Mouse (Mus musculus): ENCODE data around the gene Tdp2. TPM values are rescaled to one million over a fixed set of nuclear protein-coding genes. Genes with fewer than 3 reads are reported as not detected.

Tdp2 gene
- 66.0 TPM for polyA plus RNA-seq (2017; shearing (Covaris generic))

GRCm38 (mm10) chr13:24831353-24832130 is at the start of gene Tdp2, which contains the start of gene Acot13:
Gene Tdp2 (plus strand): TSS chr13:24831679.
Gene Acot13 (minus strand): TSS chr13:24831540.

GRCm38 (mm10) chr13:24801308-24801921 is 30.1 kb upstream of the Tdp2 start, which contains the start of gene BC005537:
Gene BC005537 (plus strand): TSS chr13:24801657.

GRCm38 (mm10) chr13:24844983-24845955 is 13.8 kb downstream of the Tdp2 start, which contains the start of gene D130043K22Rik:
Gene D130043K22Rik (plus strand): TSS chr13:24845135.

Other genes with a start within 250 kb of the Tdp2 start
- gene Ripor2, start 249.5 kb upstream of the Tdp2 start, polyA plus RNA-seq (2017; shearing (Covaris generic)): 367 TPM
- gene Armh2, start 90.4 kb upstream of the Tdp2 start, polyA plus RNA-seq (2017; shearing (Covaris generic)): 0.20 TPM
- gene Gmnn, start 69.8 kb upstream of the Tdp2 start, polyA plus RNA-seq (2017; shearing (Covaris generic)): 24.2 TPM
- 20.0 TPM for gene BC005537, start 30.0 kb upstream of the Tdp2 start, polyA plus RNA-seq (2017; shearing (Covaris generic))
- 76.9 TPM for gene Acot13, start 139 bp upstream of the Tdp2 start, polyA plus RNA-seq (2017; shearing (Covaris generic))
- 0.89 TPM for gene D130043K22Rik, start 13.5 kb downstream of the Tdp2 start, polyA plus RNA-seq (2017; shearing (Covaris generic))
- gene Aldh5a1, start 106.0 kb downstream of the Tdp2 start, polyA plus RNA-seq (2017; shearing (Covaris generic)): 0.93 TPM
- 2.9 TPM for gene Gpld1, start 111.5 kb downstream of the Tdp2 start, polyA plus RNA-seq (2017; shearing (Covaris generic))
- gene Mrs2, start 188.7 kb downstream of the Tdp2 start, polyA plus RNA-seq (2017; shearing (Covaris generic)): 26.9 TPM
- 0.07 TPM for gene Dcdc2a, start 224.3 kb downstream of the Tdp2 start, polyA plus RNA-seq (2017; shearing (Covaris generic))

All from CD4-positive, CD25-positive, alpha-beta regulatory T cell (primary cell).